Mouse (Mus musculus) gastrocnemius, adult 18-20 months (tissue): ENCODE results near the gene Dnah3. TPM values are rescaled to one million over a fixed set of nuclear protein-coding genes. Genes with fewer than 3 reads are reported as not detected.
A peak's percentile ranks its signal among the peaks of the same experiment; 100 is the strongest.

ENCODE experiments used
- DNase-seq: peaks from one replicate; pipeline ENCODE4 v3.0.0; 2021; ENCODE audit warnings: low spot score
- total RNA-seq, 2 experiments: library from RNA; stranded (reverse); gene quantifications; 2 replicates each; pipeline ENCODE4 v1.2.3; 2021

The Dnah3 gene
- total RNA-seq, 2 experiments from 2014 or later, result 0.02 to 0.30 TPM

GRCm38 (mm10) chr7:119954047-119954446, 141.0 kb downstream of the Dnah3 start:
- no peak for DNase-seq

- peak; percentile 44 for DNase-seq
These were observed 153.5 kb downstream of the Dnah3 start for GRCm38 (mm10) chr7:119941569-119941968.

- DNase-seq, result no peak
These were observed 158.0 kb downstream of the Dnah3 start for GRCm38 (mm10) chr7:119937036-119937435.

DNA sequence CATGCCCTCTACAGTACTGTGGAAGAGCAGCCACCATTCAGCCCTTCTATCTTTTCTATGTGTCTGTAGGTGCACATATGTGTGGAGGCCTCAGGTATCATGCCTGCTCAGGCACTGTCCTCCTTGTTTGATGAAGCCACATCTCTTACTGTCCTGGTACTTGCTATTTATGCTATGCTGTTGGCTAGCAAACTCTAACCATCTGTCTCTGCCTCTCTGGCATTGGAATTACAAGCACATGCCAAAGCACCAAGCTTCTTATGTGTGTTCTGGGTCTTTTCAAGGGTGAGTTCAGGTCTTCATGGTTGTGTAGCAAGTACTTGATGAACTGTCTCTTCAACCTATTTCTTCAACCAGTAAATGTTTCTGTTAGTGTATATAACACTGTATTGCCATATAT, 158.8 kb downstream of the Dnah3 start:
- DNase-seq, result no peak

- no peak for DNase-seq
These were observed 166.2 kb downstream of the Dnah3 start for GRCm38 (mm10) chr7:119928783-119929440.

DNA sequence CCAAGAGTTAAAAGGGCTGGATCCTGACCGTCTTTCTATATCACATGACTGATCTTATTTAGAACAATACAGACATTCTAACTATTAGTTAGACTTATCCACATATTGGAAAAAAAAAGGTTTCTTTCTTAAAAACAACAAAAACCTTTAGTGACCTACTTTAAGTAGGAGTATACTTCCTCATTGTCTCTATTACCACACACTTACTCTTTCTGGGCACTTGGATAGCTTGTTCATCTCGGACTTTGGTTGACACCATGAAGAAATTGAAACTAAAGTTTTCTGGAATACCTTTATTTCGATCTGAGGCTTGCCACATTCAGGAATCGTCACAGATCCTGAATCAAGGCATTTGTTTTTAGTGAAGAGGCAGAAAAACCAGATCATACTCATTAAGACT, 174.0 kb downstream of the Dnah3 start:
- no peak for DNase-seq

DNA sequence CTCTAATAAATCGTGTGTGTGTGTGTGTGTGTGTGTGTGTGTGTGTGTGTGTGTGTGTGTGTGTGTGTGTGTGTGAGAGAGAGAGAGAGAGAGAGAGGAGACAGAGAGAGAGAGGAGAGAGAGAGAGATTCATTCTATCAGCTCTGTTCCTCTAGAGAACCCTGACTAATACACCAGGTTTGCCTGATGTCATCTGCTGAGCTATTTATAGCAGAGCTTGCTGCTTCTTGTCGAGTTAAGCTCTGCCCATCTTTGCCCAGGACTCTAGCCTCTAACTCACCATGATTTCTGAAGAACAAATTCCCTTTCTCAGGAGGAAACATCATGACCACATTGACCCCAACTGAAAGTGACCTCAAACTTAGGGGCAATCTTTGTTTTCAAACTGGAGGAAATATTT, 174.6 kb downstream of the Dnah3 start:
- peak; percentile 43 for DNase-seq

DNA sequence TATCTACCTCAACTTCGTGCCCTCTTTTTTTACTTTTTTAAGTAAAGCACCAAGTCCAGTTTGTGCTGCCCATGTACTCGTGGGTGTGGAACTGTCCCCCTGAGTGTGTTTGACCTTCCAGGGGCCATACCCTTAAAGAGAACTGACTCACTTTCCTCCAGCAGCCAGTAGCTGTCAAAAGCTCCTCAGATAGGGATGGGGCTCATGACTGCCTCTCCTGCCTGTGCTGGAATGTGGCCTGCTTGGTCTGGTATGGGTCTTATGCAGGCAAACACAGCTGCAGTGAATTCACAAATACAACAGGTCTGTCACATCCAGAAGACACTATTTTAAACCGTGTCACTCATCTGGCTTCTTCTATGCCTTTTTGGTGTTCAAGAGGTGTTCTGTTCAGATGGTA, 183.4 kb downstream of the Dnah3 start:
- DNase-seq, result no peak

DNA sequence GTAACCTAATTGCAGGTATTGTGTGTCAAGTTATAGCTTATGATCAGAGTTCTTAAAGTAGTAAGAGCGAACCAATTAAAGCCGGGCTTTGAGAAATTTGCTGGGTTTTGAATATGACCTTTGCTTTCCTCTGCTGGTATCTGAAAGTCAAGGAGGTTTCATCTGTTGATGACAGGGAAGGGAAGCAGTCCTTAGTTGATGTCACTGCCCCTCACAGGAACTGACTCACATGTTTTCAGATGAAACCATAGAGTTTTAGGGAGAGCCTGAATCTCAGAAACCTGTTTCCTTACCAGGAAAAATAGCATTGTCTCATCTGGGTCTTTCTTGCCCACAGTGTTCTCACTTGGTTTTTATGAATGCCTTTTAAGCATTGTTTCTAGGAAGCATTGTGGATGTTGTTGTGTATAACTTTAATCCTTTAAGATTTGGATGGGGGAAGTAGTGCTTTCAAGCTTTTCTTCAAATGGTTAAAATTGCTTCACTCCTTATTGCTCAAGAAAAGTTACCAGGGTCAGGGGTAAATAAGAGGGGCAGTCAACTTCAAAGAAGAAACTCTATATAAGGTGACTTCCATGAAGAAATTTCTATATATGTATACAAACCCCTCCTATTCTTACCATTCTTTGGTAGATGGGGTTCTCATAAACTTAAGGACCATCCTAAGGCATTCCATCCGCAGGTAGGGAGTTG, 188.4 kb downstream of the Dnah3 start:
- no peak for DNase-seq

GRCm38 (mm10) chr7:119899386-119900057, 195.6 kb downstream of the Dnah3 start:
- DNase-seq, result no peak

GRCm38 (mm10) chr7:119898247-119898856, 196.7 kb downstream of the Dnah3 start:
- DNase-seq, result peak; percentile 20

DNA sequence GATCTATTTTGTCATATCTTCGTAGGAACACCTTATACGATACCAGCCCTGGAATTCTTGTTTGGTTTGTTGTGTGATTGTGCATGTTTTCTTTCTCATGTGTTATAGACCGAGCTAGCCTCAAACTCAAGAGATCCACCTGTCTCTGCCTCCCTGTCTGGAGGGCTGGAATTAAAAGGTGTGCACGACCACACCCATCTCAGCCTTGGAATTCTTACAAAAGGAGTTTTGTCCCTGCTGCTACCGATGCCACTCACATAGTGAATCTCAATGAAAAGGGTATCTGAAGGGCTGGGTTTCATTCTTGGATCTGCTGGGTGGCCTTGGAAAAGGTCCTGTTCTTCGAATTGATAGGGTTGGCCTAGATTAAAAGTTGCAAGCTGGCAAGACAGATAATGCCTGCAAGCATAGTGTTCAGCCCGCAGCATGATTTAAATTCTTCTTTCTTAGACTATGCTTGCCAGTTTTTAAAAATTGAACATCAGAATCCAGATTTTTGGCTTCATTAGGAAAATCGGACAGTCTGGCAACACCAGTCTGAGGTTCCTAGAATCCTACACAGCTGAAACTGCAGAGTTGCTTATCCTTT, 197.5 kb downstream of the Dnah3 start:
- peak; percentile 15 for DNase-seq

- DNase-seq, result peak; percentile 98
These were observed 199.2 kb downstream of the Dnah3 start, which contains the start of the genes Lyrm1 and Dcun1d3 for GRCm38 (mm10) chr7:119895639-119896512. TSS of gene Lyrm1 (plus strand) at chr7:119895861. TSS of gene Dcun1d3 (minus strand) at chr7:119896298.

GRCm38 (mm10) chr7:119894818-119895544, 200.1 kb downstream of the Dnah3 start:
- no peak for DNase-seq

DNA sequence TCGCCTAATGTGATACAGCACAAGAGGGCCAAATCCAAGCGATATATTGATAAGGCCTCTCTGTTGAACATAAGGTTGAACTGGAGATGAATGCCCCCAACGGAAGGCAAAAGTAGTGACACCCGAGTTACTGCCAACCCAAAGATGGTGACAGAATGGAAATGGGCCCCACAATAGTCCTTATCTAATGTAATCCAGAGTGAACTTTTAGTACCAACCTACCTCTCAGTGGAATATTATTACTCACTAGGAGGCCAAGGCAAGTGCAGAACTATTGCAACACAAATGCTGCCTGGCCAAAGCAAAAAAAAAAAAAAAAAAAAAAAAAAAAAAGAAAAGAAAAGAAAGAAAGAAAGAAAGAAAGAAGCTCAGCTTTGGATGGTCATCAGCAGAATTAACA, 202.3 kb downstream of the Dnah3 start:
- no peak for DNase-seq

- no peak for DNase-seq
These were observed 202.9 kb downstream of the Dnah3 start for GRCm38 (mm10) chr7:119892198-119892597.

DNA sequence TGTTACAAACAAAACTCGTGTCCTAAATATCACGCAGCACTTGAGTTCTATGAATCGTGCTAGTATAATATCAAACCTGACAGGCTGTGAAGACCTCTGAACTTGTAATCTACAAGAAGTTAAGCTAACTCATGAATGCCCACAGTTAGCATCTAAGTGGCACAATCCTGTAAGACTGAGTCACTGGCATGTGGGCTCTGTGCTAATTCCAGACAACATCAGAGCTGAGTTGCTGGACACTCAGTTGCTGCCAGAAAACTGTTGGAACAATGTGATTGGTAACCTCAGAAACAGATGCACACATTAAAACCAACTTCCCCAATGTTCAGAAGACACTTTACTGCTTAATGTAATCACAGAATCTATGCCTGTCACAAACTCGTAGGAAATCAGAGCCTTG, 207.2 kb downstream of the Dnah3 start:
- peak; percentile 10 for DNase-seq

GRCm38 (mm10) chr7:119881229-119881628, 213.9 kb downstream of the Dnah3 start:
- DNase-seq, result no peak

DNA sequence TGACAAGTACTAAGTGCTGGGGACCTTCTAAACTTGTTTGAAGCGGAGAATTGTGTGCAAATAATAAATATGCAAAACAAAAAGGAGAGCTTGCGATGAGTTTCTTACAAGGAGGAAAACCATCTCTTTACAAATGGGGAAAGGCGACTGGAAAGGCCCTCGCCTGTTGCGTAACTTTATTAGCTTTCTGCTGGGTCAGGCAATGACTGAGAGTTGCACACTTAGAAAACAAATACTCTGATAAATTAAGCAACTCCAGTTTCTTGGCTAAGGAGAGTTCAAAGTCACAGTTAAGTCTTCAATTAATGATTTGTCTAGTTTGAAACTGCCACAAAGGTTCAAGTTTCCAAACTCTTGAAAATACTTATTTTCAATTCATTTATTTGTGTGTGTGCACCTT, 214.7 kb downstream of the Dnah3 start:
- peak; percentile 52 for DNase-seq

DNA sequence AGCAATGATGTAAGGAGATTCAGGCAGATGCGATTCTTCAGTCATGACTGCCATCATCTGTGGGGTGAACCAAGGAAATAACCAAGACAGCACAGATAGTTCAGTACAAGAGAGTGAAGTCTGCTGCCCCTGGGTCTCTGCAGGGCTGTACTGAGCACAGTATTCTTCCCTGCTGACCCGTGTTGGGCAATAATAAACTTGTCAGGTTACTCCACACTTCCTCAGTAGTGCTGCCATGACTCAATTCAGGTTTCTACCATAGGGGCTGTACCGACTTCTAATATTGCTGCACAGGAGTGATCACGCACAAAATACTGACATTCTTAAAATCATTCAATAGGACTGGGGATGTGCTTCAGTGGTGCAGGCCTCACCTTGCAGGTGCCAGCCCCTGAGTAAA, 215.9 kb downstream of the Dnah3 start:
- DNase-seq, result no peak
